Mouse (Mus musculus) midbrain, postnatal 0 days (tissue): ENCODE measurements at regions not wholly inside any gene's neighbourhood (a gene's known extent, or its start where the extent isn't known, plus 50 kb on each side); places are given as distances from the start of the nearest gene placed in this dataset.

Experiments used
- ATAC-seq: fragments of 200-750 bp; cut with Nextera tagmentation; 2 replicates; pipeline ENCODE4 v1.8.0; 2017; ENCODE audit warnings: moderate number of reproducible peaks, mild to moderate bottlenecking, moderate TSS enrichment, moderate library complexity; ENCODE audit not compliant: low FRiP score
- DNase-seq: peaks from one replicate; pipeline ENCODE4 v3.0.0-alpha.2; 2015; ENCODE audit warnings: low spot score
- H3K27ac ChIP-seq: fragments of 300-500 bp; sonication (generic); 2 replicates; pipeline ENCODE4 v1.5.1; 2014; ENCODE audit warnings: low read depth, mild to moderate bottlenecking, low read length, mixed read lengths
- H3K27me3 ChIP-seq: fragments of 300-500 bp; sonication (generic); 2 replicates; pipeline ENCODE4 v1.6.1; 2014; ENCODE audit warnings: low read length, control low read depth, mixed read lengths; ENCODE audit not compliant: insufficient read depth
- H3K36me3 ChIP-seq: fragments of 300-500 bp; sonication (generic); 2 replicates; pipeline ENCODE4 v1.6.1; 2014; ENCODE audit warnings: low read length, control low read depth, mixed read lengths; ENCODE audit not compliant: insufficient read depth
- H3K4me1 ChIP-seq: fragments of 300-500 bp; sonication (generic); 2 replicates; pipeline ENCODE4 v1.6.1; 2014; ENCODE audit warnings: mild to moderate bottlenecking, control low read depth, antibody characterized with exemption, low read length, mixed read lengths; ENCODE audit not compliant: insufficient read depth
- H3K4me2 ChIP-seq: fragments of 300-500 bp; sonication (generic); 2 replicates; pipeline ENCODE4 v1.6.1; 2014; ENCODE audit warnings: low read depth, mild to moderate bottlenecking, low read length, mixed read lengths; ENCODE audit not compliant: poor library complexity, severe bottlenecking
- H3K4me3 ChIP-seq: fragments of 300-500 bp; sonication (generic); 2 replicates; pipeline ENCODE4 v1.5.1; 2014; ENCODE audit warnings: low read depth, mild to moderate bottlenecking, low read length, moderate library complexity
- H3K9ac ChIP-seq: fragments of 300-500 bp; sonication (generic); replicated peaks from 2 replicates; pipeline ENCODE4 v1.6.1; 2014; ENCODE audit warnings: mild to moderate bottlenecking, low read length, moderate library complexity, mixed read lengths; ENCODE audit not compliant: poor library complexity, severe bottlenecking
- H3K9me3 ChIP-seq: fragments of 300-500 bp; sonication (generic); 2 replicates; pipeline ENCODE4 v1.6.1; 2016; ENCODE audit warnings: low read length, control low read depth
- CTCF ChIP-seq: IDR thresholded peaks from 2 replicates; pipeline ENCODE4 v1.5.1; 2016; ENCODE audit warnings: antibody characterized with exemption, mild to moderate bottlenecking
- WGBS: fragments of 180-500 bp; shearing (Covaris S2); extraction: QIAGEN DNeasy Blood & Tissue Kit; methylation state at CpG from one replicate; pipeline ENCODE4 v1.1.7; 2014; 5-methylcytosine and 5-hydroxymethylcytosine counted together

DNA sequence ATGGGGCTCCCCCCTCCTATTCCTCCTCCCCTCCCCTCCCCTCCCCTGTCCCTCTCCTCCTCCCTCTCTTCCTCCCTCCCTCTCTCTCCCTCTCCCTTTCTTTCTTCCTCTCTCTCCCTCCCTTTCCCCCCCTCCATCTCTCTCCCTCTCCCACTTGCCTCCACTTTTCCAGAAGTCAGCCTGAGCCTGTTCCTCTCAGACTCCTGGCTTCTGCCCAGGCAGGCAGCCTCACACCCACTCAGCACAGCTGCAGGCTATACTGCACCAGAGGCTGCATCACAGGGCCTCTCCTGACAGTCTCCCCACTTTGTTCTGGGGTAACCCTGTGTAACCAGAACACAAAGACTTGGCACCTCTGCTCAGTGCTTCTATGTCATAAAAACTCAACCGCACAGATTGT lies 346.3 kb downstream of the Agtpbp1 start:
- Histone ChIP-seq H3K36me3 (no peaks in the 10 kb centered on the region), H3K9me3 (no peaks in the 10 kb centered on the region), H3K4me1 (no peaks in the 10 kb centered on the region), H3K27me3 (no peaks in the 10 kb centered on the region), H3K4me2 (no peak overlapping the region), H3K27ac (no peak overlapping the region), H3K9ac (no peak overlapping the region), H3K4me3 (no peak overlapping the region)
- 67% methylated on average over 1 of the region's 1 CpGs for WGBS
- no peak for DNase-seq
- TF ChIP-seq CTCF, result no peak
- ATAC-seq, result no peak

GRCm38 (mm10) chr13:59235836-59236235 lies 349.2 kb downstream of the Agtpbp1 start:
- no peaks in the 10 kb centered on the region for H3K27me3 ChIP-seq
- H3K9ac ChIP-seq, result no peak overlapping the region
- no peaks in the 10 kb centered on the region for H3K4me1 ChIP-seq
- H3K9me3 ChIP-seq, result no peaks in the 10 kb centered on the region
- peak; percentile 56 for DNase-seq
- no peak overlapping the region for H3K4me2 ChIP-seq
- no peak overlapping the region for H3K27ac ChIP-seq
- no peak overlapping the region for H3K4me3 ChIP-seq
- WGBS, result 78% methylated on average over 9 of the region's 9 CpGs
- ATAC-seq, result no peak
- no peaks in the 10 kb centered on the region for H3K36me3 ChIP-seq
- no peak for TF ChIP-seq CTCF

DNA sequence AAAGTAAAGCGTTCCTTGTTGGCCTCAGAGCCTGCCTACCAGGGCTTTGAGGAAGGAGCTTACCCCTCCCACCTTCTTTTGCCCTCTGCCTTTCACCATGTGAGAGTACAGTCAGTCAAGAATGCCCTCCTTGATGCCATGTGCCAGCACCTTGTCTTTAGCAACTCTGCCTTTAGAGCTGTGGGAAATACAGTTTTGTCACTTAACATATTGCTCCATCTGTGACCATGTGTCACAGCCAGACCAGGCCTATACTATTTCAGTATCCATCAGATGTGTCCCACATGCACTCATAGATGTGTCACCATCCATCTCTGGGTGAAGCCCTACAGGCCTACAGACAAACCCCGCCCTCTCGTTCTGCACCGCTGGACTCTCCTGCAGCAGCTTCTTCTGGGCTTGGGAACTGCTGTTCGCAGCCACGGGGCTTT lies 355.9 kb downstream of the Agtpbp1 start:
- H3K36me3 ChIP-seq, result no peaks in the 10 kb centered on the region
- ATAC-seq, result no peak
- H3K4me1 ChIP-seq, result no peaks in the 10 kb centered on the region
- no peak overlapping the region for H3K4me3 ChIP-seq
- H3K9me3 ChIP-seq, result no peaks in the 10 kb centered on the region
- no peak overlapping the region for H3K27ac ChIP-seq
- no peak for TF ChIP-seq CTCF
- no peaks in the 10 kb centered on the region for H3K27me3 ChIP-seq
- no peak overlapping the region for H3K9ac ChIP-seq
- WGBS, result 86% methylated on average over 6 of the region's 6 CpGs
- DNase-seq, result no peak
- no peak overlapping the region for H3K4me2 ChIP-seq

DNA sequence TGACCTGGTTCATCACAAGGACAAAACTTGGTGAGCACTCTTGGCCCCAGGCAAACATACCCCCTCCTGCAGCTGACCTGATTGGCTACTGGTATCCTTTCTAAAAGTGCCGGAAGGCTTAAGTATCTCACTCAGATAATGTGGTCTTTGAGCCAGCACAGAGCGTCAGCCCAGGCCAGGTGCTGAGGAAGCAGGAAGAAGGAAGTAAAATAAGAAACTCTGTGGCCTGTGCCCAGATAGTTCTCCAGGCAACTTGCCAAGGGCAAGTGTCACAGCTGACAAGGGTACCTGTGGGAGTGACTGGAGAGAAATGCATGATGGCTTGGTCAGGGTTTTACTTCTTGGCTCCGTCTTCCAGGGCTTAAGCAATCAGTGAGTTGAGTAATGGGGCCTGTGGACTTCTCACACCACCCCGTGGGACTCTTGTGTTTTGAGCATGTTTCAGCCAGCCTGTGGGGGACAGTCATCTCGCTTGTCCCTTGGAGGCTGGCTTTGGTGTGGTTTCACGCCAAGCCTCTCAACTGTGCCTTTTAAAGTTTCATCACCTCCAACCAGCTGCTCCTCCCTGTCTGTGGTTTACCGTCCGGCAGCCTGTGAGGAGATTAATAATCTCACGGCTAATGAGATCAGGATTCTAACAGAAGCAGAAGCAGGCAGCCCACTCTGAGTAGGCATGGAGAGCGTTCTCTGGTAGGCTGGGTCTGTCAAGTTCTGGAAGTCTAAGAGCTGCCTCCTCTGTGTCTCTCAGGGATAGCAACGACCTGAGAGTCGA lies 356.8 kb downstream of the Agtpbp1 start:
- no peak for TF ChIP-seq CTCF
- Histone ChIP-seq H3K27me3 (no peaks in the 10 kb centered on the region), H3K4me3 (no peak overlapping the region), H3K4me2 (no peak overlapping the region), H3K9me3 (no peaks in the 10 kb centered on the region), H3K9ac (no peak overlapping the region), H3K36me3 (no peaks in the 10 kb centered on the region), H3K4me1 (no peaks in the 10 kb centered on the region), H3K27ac (no peak overlapping the region)
- ATAC-seq, result no peak
- no peak for DNase-seq
- WGBS, result 49% methylated on average over 12 of the region's 12 CpGs

DNA sequence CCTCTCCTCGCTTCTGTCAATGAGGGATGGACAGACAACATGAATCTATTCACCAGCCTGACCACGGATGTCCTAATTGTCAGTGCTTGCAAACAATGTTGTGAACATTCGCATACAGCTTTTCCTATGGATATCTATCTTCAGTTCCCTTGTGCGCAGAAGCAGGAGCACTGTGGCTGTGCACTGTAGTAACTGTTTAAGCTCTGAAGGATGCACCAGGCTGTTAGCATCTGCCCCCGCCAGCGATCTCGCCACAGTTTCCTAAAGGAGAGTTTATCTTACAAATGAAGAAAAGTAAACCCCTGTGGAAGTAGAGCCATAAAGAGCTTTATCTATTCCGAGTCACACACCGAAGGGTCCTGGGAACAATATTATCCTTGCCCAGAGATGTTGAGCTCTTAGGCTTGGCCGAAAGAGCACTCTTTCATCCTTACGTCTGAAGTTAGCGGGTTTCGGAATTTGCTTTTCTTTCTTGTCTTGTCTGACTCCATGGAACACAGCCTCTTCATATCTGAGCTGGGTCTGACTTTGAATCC lies 357.4 kb downstream of the Agtpbp1 start:
- no peaks in the 10 kb centered on the region for H3K9me3 ChIP-seq
- no peaks in the 10 kb centered on the region for H3K27me3 ChIP-seq
- H3K4me2 ChIP-seq, result no peak overlapping the region
- 87% methylated on average over 13 of the region's 13 CpGs for WGBS
- DNase-seq (no peak), ATAC-seq (no peak)
- TF ChIP-seq CTCF, result no peak
- H3K27ac ChIP-seq, result no peak overlapping the region
- no peak overlapping the region for H3K9ac ChIP-seq
- no peak overlapping the region for H3K4me3 ChIP-seq
- H3K4me1 ChIP-seq, result no peaks in the 10 kb centered on the region
- no peaks in the 10 kb centered on the region for H3K36me3 ChIP-seq

DNA sequence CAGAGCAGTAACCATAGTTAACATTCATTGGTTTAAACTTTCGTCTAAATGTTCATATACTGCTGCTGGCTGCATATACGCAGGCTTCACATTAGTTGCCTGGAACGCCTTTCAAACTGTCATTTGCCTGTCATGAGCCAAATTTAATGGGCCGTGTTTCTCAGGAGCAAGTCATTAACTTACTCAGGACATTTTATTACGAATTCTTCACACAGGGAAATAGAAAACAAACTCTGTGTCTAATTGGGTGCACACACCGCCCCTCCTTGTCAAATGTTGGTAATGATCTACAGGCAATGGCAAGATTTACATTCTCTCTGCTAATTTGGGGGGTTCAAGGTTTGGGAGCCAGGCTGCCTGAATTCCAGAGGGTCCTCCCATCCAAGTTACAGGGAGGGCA lies 364.4 kb downstream of the Agtpbp1 start:
- Histone ChIP-seq H3K36me3 (no peaks in the 10 kb centered on the region), H3K9me3 (no peaks in the 10 kb centered on the region), H3K27me3 (no peaks in the 10 kb centered on the region), H3K4me1 (no peaks in the 10 kb centered on the region), H3K27ac (no peak overlapping the region), H3K4me3 (no peak overlapping the region), H3K9ac (no peak overlapping the region), H3K4me2 (no peak overlapping the region)
- WGBS, result 81% methylated on average over 6 of the region's 6 CpGs
- DNase-seq, result no peak
- no peak for TF ChIP-seq CTCF
- ATAC-seq, result no peak
